Mouse (Mus musculus): ENCODE measurements at regions not wholly inside any gene's neighbourhood (a gene's known extent, or its start where the extent isn't known, plus 50 kb on each side); places are given as distances from the start of the nearest gene placed in this dataset.

GRCm38 (mm10) chr13:116414473-116414872 is 105.0 kb upstream of the Isl1 start:
- DNase-seq (ENCODE audit: low read depth) = no peak

- no peak for DNase-seq (ENCODE audit: low read depth)
Measured at GRCm38 (mm10) chr13:116410682-116411081, 101.2 kb upstream of the Isl1 start.

Measured in NIH3T3 (cell line).